Mouse (Mus musculus) ES-E14 (cell line): ENCODE measurements at regions not wholly inside any gene's neighbourhood (a gene's known extent, or its start where the extent isn't known, plus 50 kb on each side); places are given as distances from the start of the nearest gene placed in this dataset.

Experiments
- DNase-seq: peaks from one replicate; pipeline ENCODE4 v3.0.0-alpha.2; 2013; ENCODE audit warnings: low read depth, low spot score
- H3K27ac ChIP-seq: 2 replicates; pipeline ENCODE4 v1.5.1; 2012; ENCODE audit warnings: low read depth, mild to moderate bottlenecking, low read length, moderate library complexity, mixed read lengths; ENCODE audit not compliant: poor library complexity, insufficient read depth, severe bottlenecking
- H3K36me3 ChIP-seq: 2 replicates; pipeline ENCODE4 v1.6.1; 2012; ENCODE audit warnings: mild to moderate bottlenecking, low read length, moderate library complexity, mixed read lengths; ENCODE audit not compliant: control insufficient read depth, poor library complexity, insufficient read depth, severe bottlenecking
- H3K4me1 ChIP-seq, 2 experiments: fragments of 150-350 bp in 1 of 2; sonication (generic) in 1 of 2; 2 replicates each; pipeline ENCODE4 v1.6.1; 2012; ENCODE audit warnings: low read length in 2 of 2, mild to moderate bottlenecking in 1 of 2, mixed read lengths in 1 of 2; ENCODE audit not compliant: control insufficient read depth in 2 of 2, insufficient read depth in 2 of 2, poor library complexity in 1 of 2
- H3K4me3 ChIP-seq, 2 experiments: fragments of 150-350 bp in 1 of 2; sonication (generic) in 1 of 2; 2 replicates each; pipeline ENCODE4 v1.5.1; 2012; ENCODE audit warnings: low read length in 2 of 2, low read depth in 1 of 2, mild to moderate bottlenecking in 1 of 2, mixed read lengths in 1 of 2; ENCODE audit not compliant: insufficient read depth in 1 of 2, poor library complexity in 1 of 2, severe bottlenecking in 1 of 2
- H3K9ac ChIP-seq: 2 replicates; pipeline ENCODE4 v1.6.1; 2012; ENCODE audit warnings: low read depth, mild to moderate bottlenecking, low read length, mixed read lengths; ENCODE audit not compliant: poor library complexity, insufficient read depth, severe bottlenecking
- H3K9me3 ChIP-seq: fragments of 150-350 bp; sonication (generic); 2 replicates; pipeline ENCODE4 v1.6.1; 2012; ENCODE audit warnings: low read depth, mild to moderate bottlenecking, low read length; ENCODE audit not compliant: control insufficient read depth, insufficient read depth
- CHD2 ChIP-seq: IDR thresholded peaks from 2 replicates; pipeline ENCODE4 v1.6.1; 2014; ENCODE audit warnings: mild to moderate bottlenecking, low read depth, low read length, inconsistent platforms
- HCFC1 ChIP-seq: IDR thresholded peaks from 2 replicates; pipeline ENCODE4 v1.6.1; 2012; ENCODE audit warnings: low read length, inconsistent platforms, borderline replicate concordance; ENCODE audit not compliant: insufficient read depth
- MAFK ChIP-seq: IDR thresholded peaks from 2 replicates; pipeline ENCODE4 v1.6.1; 2014; ENCODE audit warnings: mild to moderate bottlenecking, low read depth, low read length, inconsistent platforms; ENCODE audit not compliant: insufficient read depth
- ZC3H11A ChIP-seq: IDR thresholded peaks from 2 replicates; pipeline ENCODE4 v1.6.1; 2012; ENCODE audit warnings: low read depth, mild to moderate bottlenecking, inconsistent platforms, low read length, borderline replicate concordance
- ZNF384 ChIP-seq: IDR thresholded peaks from 2 replicates; pipeline ENCODE4 v1.6.1; 2012; ENCODE audit warnings: low read depth, low read length, inconsistent platforms
- in situ Hi-C, 2 experiments: fragments of 600-800 bp; cut with MboI; formaldehyde crosslinking; loops; one replicate each; pipeline ENCODE4 v1.15.1; 2025; ENCODE audit warnings: low sequenced_read_pairs in 2 of 2, inconsistent platforms in 1 of 2; ENCODE audit not compliant: unreplicated experiment in 2 of 2

GRCm38 (mm10) chr9:34143131-34143795, 342.4 kb upstream of the Kirrel3 start:
- no peak for DNase-seq
- in situ Hi-C loops, result no loop called here
- no peaks in the 10 kb centered on the region for H3K4me1 ChIP-seq
- no peak overlapping the region for H3K27ac ChIP-seq
- H3K36me3 ChIP-seq, result no peaks in the 10 kb centered on the region
- H3K4me3 ChIP-seq, result no peak overlapping the region
- no peaks in the 10 kb centered on the region for H3K9me3 ChIP-seq
- no peak for TF ChIP-seq ZC3H11A
- TF ChIP-seq ZNF384, result no peak
- TF ChIP-seq HCFC1, result no peak
- TF ChIP-seq MAFK, result no peak
- no peak for TF ChIP-seq CHD2
- no peak overlapping the region for H3K9ac ChIP-seq

GRCm38 (mm10) chr9:34155240-34156019, 330.3 kb upstream of the Kirrel3 start:
- TF ChIP-seq ZNF384 (no peak), HCFC1 (no peak), CHD2 (no peak), ZC3H11A (no peak), MAFK (no peak)
- H3K4me3 ChIP-seq, result no peak overlapping the region
- H3K36me3 ChIP-seq, result no peaks in the 10 kb centered on the region
- no peaks in the 10 kb centered on the region for H3K4me1 ChIP-seq
- in situ Hi-C loops, result no loop called here
- no peak overlapping the region for H3K9ac ChIP-seq
- no peak overlapping the region for H3K27ac ChIP-seq
- no peak for DNase-seq
- H3K9me3 ChIP-seq, result no peaks in the 10 kb centered on the region

- Histone ChIP-seq H3K36me3 (no peaks in the 10 kb centered on the region), H3K4me1 (no peaks in the 10 kb centered on the region), H3K9me3 (no peaks in the 10 kb centered on the region), H3K27ac (no peak overlapping the region), H3K9ac (no peak overlapping the region), H3K4me3 (no peak overlapping the region)
- in situ Hi-C loops, result no loop called here
- no peak for TF ChIP-seq CHD2
- no peak for TF ChIP-seq ZNF384
- TF ChIP-seq MAFK, result no peak
- TF ChIP-seq HCFC1, result no peak
- no peak for TF ChIP-seq ZC3H11A
- DNase-seq, result no peak
Observed at GRCm38 (mm10) chr9:34156581-34156980, 329.1 kb upstream of the Kirrel3 start.

- Histone ChIP-seq H3K4me1 (no peaks in the 10 kb centered on the region), H3K36me3 (no peaks in the 10 kb centered on the region), H3K4me3 (no peak overlapping the region), H3K9me3 (no peaks in the 10 kb centered on the region), H3K9ac (no peak overlapping the region), H3K27ac (no peak overlapping the region)
- no peak for DNase-seq
- TF ChIP-seq ZC3H11A (no peak), HCFC1 (no peak), MAFK (no peak), ZNF384 (no peak)
- in situ Hi-C loops, result no loop called here
Observed at GRCm38 (mm10) chr9:34161119-34161518, 324.6 kb upstream of the Kirrel3 start.
